Mouse (Mus musculus): ENCODE data around the gene Gm11634. TPM values are rescaled to one million over a fixed set of nuclear protein-coding genes. Genes with fewer than 3 reads are reported as not detected.
A peak's percentile ranks its signal among the peaks of the same experiment; 100 is the strongest.
"Not testable (repeated sequence)": the region's sequence is repeated elsewhere in the genome, so short reads cannot be mapped to it uniquely, and the experiment has no call there.

The Gm11634 gene
- polyA plus RNA-seq, 1 experiment from 2014 or later = not detected

- ATAC-seq (ENCODE audit: insufficient read depth, low FRiP score, low TSS enrichment) (no peak), DNase-seq (ENCODE audit: low spot score) (no peak)
- Histone ChIP-seq H3K9me3 (ENCODE audit: control insufficient read depth, low read length) (no peaks in the 10 kb centered on the region), H3K9ac (ENCODE audit: low read length) (no peak overlapping the region), H3K27ac (ENCODE audit: low read depth, low read length) (no peak overlapping the region), H3K4me2 (ENCODE audit: low read depth) (no peak overlapping the region), H3K36me3 (ENCODE audit: control insufficient read depth, insufficient read depth, low read length) (no peaks in the 10 kb centered on the region), H3K4me1 (ENCODE audit: control insufficient read depth, insufficient read depth, low read length) (peaks cover 3% of the 10 kb centered on the region; the same call in 1 of the 2 replicates), H3K27me3 (ENCODE audit: control insufficient read depth, insufficient read depth, low read length) (no peaks in the 10 kb centered on the region), H3K4me3 (ENCODE audit: low read depth, low read length) (no peak overlapping the region)
- WGBS = 83% methylated on average over 4 of the region's 4 CpGs
Observed at GRCm38 (mm10) chr11:101585805-101586204, 13.3 kb downstream of the Gm11634 start.

GRCm38 (mm10) chr11:101585031-101585430, 14.0 kb downstream of the Gm11634 start:
- not testable (repeated sequence) for H3K27me3 ChIP-seq (ENCODE audit: control insufficient read depth, insufficient read depth, low read length); H3K9me3 ChIP-seq (ENCODE audit: control insufficient read depth, low read length); H3K36me3 ChIP-seq (ENCODE audit: control insufficient read depth, insufficient read depth, low read length); H3K4me1 ChIP-seq (ENCODE audit: control insufficient read depth, insufficient read depth, low read length); H3K4me3 ChIP-seq (ENCODE audit: low read depth, low read length); H3K9ac ChIP-seq (ENCODE audit: low read length); H3K27ac ChIP-seq (ENCODE audit: low read depth, low read length); DNase-seq (ENCODE audit: low spot score); H3K4me2 ChIP-seq (ENCODE audit: low read depth); ATAC-seq (ENCODE audit: insufficient read depth, low FRiP score, low TSS enrichment)
- WGBS = 100% methylated on average over 1 of the region's 1 CpGs

GRCm38 (mm10) chr11:101583205-101583604, 15.9 kb downstream of the Gm11634 start:
- 89% methylated on average over 2 of the region's 2 CpGs for WGBS
- no peak overlapping the region for H3K27ac ChIP-seq (ENCODE audit: low read depth, low read length)
- no peaks in the 10 kb centered on the region; the same call in 1 of the 2 replicates for H3K36me3 ChIP-seq (ENCODE audit: control insufficient read depth, insufficient read depth, low read length)
- peaks cover 3% of the 10 kb centered on the region; the same call in 1 of the 2 replicates for H3K4me1 ChIP-seq (ENCODE audit: control insufficient read depth, insufficient read depth, low read length)
- no peak for ATAC-seq (ENCODE audit: insufficient read depth, low FRiP score, low TSS enrichment)
- no peak overlapping the region for H3K9ac ChIP-seq (ENCODE audit: low read length)
- no peak overlapping the region for H3K4me3 ChIP-seq (ENCODE audit: low read depth, low read length)
- H3K27me3 ChIP-seq (ENCODE audit: control insufficient read depth, insufficient read depth, low read length) = no peaks in the 10 kb centered on the region
- DNase-seq (ENCODE audit: low spot score) = no peak
- H3K4me2 ChIP-seq (ENCODE audit: low read depth) = no peak overlapping the region
- H3K9me3 ChIP-seq (ENCODE audit: control insufficient read depth, low read length) = no peaks in the 10 kb centered on the region

GRCm38 (mm10) chr11:101582054-101583035, 16.7 kb downstream of the Gm11634 start, which contains the start of gene Tmem106a:
Tmem106a (plus strand) TSS chr11:101582242.
- peak within 1 kb of the TSS; percentile 19 for H3K4me3 ChIP-seq (ENCODE audit: low read depth, low read length)
- no peak for ATAC-seq (ENCODE audit: insufficient read depth, low FRiP score, low TSS enrichment)
- H3K27ac ChIP-seq (ENCODE audit: low read depth, low read length) = no peak within 1 kb of the TSS
- 19% methylated on average over 30 of the region's 31 CpGs for WGBS
- peak; percentile 68 for DNase-seq (ENCODE audit: low spot score)
- peaks cover 3% of the 10 kb centered on the region for H3K36me3 ChIP-seq (ENCODE audit: control insufficient read depth, insufficient read depth, low read length)
- H3K9me3 ChIP-seq (ENCODE audit: control insufficient read depth, low read length) = no peaks in the 10 kb centered on the region
- H3K4me2 ChIP-seq (ENCODE audit: low read depth) = peak within 1 kb of the TSS; percentile 39
- no peaks in the 10 kb centered on the region for H3K27me3 ChIP-seq (ENCODE audit: control insufficient read depth, insufficient read depth, low read length)
- H3K9ac ChIP-seq (ENCODE audit: low read length) = peak within 1 kb of the TSS; percentile 31
- peaks cover 3% of the 10 kb centered on the region; the same call in 1 of the 2 replicates for H3K4me1 ChIP-seq (ENCODE audit: control insufficient read depth, insufficient read depth, low read length)

GRCm38 (mm10) chr11:101581081-101581764, 17.8 kb downstream of the Gm11634 start:
- ATAC-seq (ENCODE audit: insufficient read depth, low FRiP score, low TSS enrichment) = no peak

GRCm38 (mm10) chr11:101576116-101576515, 22.9 kb downstream of the Gm11634 start:
- H3K4me1 ChIP-seq (ENCODE audit: control insufficient read depth, insufficient read depth, low read length) = no peaks in the 10 kb centered on the region
- no peak overlapping the region for H3K4me3 ChIP-seq (ENCODE audit: low read depth, low read length)
- no peak overlapping the region for H3K27ac ChIP-seq (ENCODE audit: low read depth, low read length)
- ATAC-seq (ENCODE audit: insufficient read depth, low FRiP score, low TSS enrichment) = no peak
- H3K9ac ChIP-seq (ENCODE audit: low read length) = no peak overlapping the region
- no peaks in the 10 kb centered on the region for H3K27me3 ChIP-seq (ENCODE audit: control insufficient read depth, insufficient read depth, low read length)
- H3K9me3 ChIP-seq (ENCODE audit: control insufficient read depth, low read length) = no peaks in the 10 kb centered on the region
- peaks cover 27% of the 10 kb centered on the region for H3K36me3 ChIP-seq (ENCODE audit: control insufficient read depth, insufficient read depth, low read length)
- DNase-seq (ENCODE audit: low spot score) = no peak
- no peak overlapping the region for H3K4me2 ChIP-seq (ENCODE audit: low read depth)
- WGBS = 85% methylated on average over 6 of the region's 6 CpGs

More at GRCm38 (mm10) chr11:101581081-101581764, 17.8 kb downstream of the Gm11634 start:
- no peak overlapping the region for H3K4me3 ChIP-seq (ENCODE audit: low read depth, low read length)
- H3K27ac ChIP-seq (ENCODE audit: low read depth, low read length) = no peak overlapping the region
- H3K9ac ChIP-seq (ENCODE audit: low read length) = no peak overlapping the region
- peaks cover 3% of the 10 kb centered on the region; the same call in 1 of the 2 replicates for H3K4me1 ChIP-seq (ENCODE audit: control insufficient read depth, insufficient read depth, low read length)
- H3K9me3 ChIP-seq (ENCODE audit: control insufficient read depth, low read length) = no peaks in the 10 kb centered on the region
- no peaks in the 10 kb centered on the region for H3K27me3 ChIP-seq (ENCODE audit: control insufficient read depth, insufficient read depth, low read length)
- H3K4me2 ChIP-seq (ENCODE audit: low read depth) = no peak overlapping the region
- H3K36me3 ChIP-seq (ENCODE audit: control insufficient read depth, insufficient read depth, low read length) = peaks cover 7% of the 10 kb centered on the region
- WGBS = 83% methylated on average over 6 of the region's 6 CpGs
- no peak for DNase-seq (ENCODE audit: low spot score)

- peaks cover 31% of the 10 kb centered on the region for H3K36me3 ChIP-seq (ENCODE audit: control insufficient read depth, insufficient read depth, low read length)
- no peak for ATAC-seq (ENCODE audit: insufficient read depth, low FRiP score, low TSS enrichment)
- WGBS = 84% methylated on average over 3 of the region's 3 CpGs
Observed at GRCm38 (mm10) chr11:101568421-101568820, 30.6 kb downstream of the Gm11634 start.

GRCm38 (mm10) chr11:101562391-101562790, 36.7 kb downstream of the Gm11634 start:
- no peak overlapping the region for H3K4me3 ChIP-seq (ENCODE audit: low read depth, low read length)
- H3K9ac ChIP-seq (ENCODE audit: low read length) = no peak overlapping the region
- H3K27ac ChIP-seq (ENCODE audit: low read depth, low read length) = no peak overlapping the region
- no peaks in the 10 kb centered on the region for H3K9me3 ChIP-seq (ENCODE audit: control insufficient read depth, low read length)
- DNase-seq (ENCODE audit: low spot score) (peak; percentile 55), ATAC-seq (ENCODE audit: insufficient read depth, low FRiP score, low TSS enrichment) (no peak)
- WGBS = 48% methylated on average over 5 of the region's 5 CpGs
- H3K4me1 ChIP-seq (ENCODE audit: control insufficient read depth, insufficient read depth, low read length) = no peaks in the 10 kb centered on the region
- H3K4me2 ChIP-seq (ENCODE audit: low read depth) = no peak overlapping the region
- H3K36me3 ChIP-seq (ENCODE audit: control insufficient read depth, insufficient read depth, low read length) = peaks cover 13% of the 10 kb centered on the region
- no peaks in the 10 kb centered on the region for H3K27me3 ChIP-seq (ENCODE audit: control insufficient read depth, insufficient read depth, low read length)

More at GRCm38 (mm10) chr11:101568421-101568820, 30.6 kb downstream of the Gm11634 start:
- Histone ChIP-seq H3K4me3 (ENCODE audit: low read depth, low read length) (no peak overlapping the region), H3K4me1 (ENCODE audit: control insufficient read depth, insufficient read depth, low read length) (no peaks in the 10 kb centered on the region), H3K9ac (ENCODE audit: low read length) (no peak overlapping the region), H3K9me3 (ENCODE audit: control insufficient read depth, low read length) (no peaks in the 10 kb centered on the region), H3K4me2 (ENCODE audit: low read depth) (no peak overlapping the region), H3K27me3 (ENCODE audit: control insufficient read depth, insufficient read depth, low read length) (no peaks in the 10 kb centered on the region), H3K27ac (ENCODE audit: low read depth, low read length) (no peak overlapping the region)
- no peak for DNase-seq (ENCODE audit: low spot score)

Data from neural tube, embryonic 11.5 days (tissue).